Mouse (Mus musculus) right cerebral cortex, postnatal 25 days (tissue): ENCODE data around the gene Olfr901.
"Not testable (repeated sequence)": the region's sequence is repeated elsewhere in the genome, so short reads cannot be mapped to it uniquely, and the experiment has no call there.

Source experiments
- DNase-seq: peaks from one replicate; pipeline ENCODE4 v3.0.0; 2022

The Olfr901 gene

DNA sequence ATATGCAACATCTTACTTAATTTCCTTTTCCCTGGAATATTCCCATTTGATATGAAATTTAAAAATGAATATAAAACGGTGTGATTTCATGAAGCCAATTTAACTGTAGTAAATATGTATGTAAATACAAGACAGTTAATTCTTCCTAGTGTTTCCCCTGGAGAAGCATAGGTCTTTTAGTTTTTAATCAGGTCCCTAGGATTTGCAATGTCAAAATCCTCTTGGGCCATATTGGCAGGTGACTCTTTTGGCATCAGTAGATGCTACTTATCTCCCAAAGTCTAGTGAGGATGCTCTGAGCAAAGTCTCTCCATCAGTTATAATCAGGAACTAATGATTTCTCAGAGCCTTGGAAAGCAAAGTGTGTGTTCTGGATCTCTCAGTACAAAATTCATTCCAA, at the start of gene Olfr901:
Gene Olfr901 (plus strand): TSS at position 301 of the 400 bp plus-strand sequence.
- DNase-seq, result no peak

DNA sequence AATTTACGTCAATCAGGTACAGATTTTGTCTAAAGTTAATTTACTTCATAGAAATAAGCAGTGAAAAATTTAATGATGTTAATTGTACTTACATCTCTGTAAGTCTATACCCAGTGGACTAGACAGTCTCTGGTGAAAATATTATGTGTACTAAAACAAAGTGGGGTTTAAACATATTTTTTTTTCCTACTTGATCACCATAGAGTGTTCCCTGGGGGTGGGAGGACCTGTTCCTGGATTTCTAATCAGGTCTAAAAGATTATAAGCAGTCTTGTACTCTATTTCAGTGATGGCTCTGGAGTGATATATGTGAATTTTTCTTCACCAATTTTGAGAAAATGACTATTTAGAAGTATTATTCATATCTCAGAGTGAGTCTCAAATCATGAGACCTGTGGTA, 27.9 kb upstream of the Olfr901 start, which contains the start of gene Olfr147:
Gene Olfr147 (plus strand): TSS at position 301 of the 400 bp plus-strand sequence.
- no peak for DNase-seq

DNA sequence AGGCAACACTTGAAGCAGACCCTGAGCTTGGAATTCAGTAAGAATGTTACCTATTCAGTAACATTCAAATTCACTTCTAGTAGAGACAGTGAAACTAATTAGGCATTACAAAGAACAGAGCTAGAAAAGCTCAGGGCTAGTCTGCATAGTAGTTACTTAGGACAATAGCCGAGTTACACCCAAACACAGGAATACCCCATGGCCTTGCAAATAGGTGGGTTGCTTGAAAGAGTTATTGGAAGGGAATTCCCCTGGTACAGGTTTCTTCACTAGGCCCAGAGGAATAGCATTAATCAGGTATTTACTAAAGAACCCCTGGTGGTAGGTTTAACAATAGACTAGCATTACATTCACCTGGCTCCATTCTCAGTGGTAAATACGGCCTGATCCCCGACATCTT, 21.8 kb upstream of the Olfr901 start:
- DNase-seq, result not testable (repeated sequence)

DNA sequence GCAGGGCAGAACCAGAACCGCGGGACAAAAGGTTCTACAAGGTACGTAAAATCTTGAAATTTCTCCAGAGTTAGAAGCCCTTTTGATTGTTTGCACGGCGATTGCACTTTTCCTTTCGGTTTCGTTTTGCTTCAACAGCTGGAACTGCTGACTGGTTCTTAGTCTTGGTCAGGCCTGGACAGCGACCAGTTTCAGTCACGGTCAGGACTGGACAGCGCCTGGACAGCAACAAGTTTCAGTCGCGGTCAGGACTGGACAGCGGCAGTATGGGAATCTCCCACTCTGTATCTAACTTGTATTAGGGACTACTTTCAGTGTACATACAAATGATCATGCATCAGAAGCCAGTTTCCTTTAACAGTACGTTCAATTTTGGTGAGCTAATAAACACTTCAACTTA, 15.8 kb upstream of the Olfr901 start:
- not testable (repeated sequence) for DNase-seq

DNA sequence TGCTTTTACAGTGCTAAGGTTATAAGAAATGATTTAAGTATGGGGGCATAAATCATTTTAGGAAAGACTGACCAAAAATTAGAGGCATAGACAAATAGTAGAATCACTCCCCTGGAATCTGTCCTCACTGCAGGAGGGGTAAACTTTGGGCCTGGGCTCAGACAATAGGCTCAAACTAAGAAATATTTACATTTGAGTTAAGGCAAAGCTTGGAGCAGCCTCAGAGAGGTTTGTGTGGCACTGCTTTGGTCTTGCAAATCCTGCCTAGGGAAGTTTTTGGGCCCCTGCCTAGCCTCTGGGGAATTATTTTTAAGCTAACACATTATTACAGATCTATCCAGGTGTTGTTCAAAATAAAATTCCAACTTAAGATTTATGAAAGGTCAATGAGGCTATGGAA, 5.5 kb upstream of the Olfr901 start:
- DNase-seq, result no peak

DNA sequence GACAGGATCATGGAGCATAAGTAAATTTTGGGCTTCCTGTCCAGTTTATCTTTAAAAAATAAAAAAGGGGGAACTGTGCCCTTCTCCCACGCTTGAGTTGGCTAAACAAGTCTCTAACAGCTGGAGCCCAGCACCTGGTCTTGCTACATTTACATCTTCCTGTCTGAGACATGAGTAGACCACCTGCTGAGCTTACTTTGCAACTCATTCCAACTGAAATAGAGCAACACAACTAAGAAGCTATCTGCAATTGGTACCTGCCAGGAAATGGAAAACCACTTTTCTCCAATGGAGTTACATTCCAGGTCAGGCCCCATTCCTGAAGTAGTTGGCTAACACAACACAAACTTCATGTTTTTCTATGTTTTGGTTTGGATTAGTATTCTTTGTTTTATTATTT, 2.2 kb upstream of the Olfr901 start:
- no peak for DNase-seq

DNA sequence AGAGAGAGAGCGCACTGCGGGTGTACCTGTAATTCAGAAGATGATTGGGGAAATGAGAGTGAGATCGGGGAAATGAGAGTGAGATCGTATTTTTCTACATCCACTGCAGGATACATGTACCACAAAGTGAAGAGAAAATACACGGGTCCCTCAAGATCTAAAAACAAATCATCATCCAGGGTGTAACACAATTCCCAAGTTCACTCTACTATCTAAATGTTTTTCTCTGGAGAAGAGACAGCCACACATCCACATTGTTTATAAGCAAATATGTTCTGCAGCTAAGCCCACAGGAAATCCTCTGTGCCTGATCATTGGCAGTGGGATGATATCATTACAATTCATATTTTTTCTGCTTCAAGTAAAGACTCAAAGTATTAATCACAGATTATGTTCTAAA, 18.1 kb downstream of the Olfr901 start, which contains the start of gene Olfr902:
Gene Olfr902 (plus strand): TSS at position 301 of the 400 bp plus-strand sequence.
- no peak for DNase-seq

DNA sequence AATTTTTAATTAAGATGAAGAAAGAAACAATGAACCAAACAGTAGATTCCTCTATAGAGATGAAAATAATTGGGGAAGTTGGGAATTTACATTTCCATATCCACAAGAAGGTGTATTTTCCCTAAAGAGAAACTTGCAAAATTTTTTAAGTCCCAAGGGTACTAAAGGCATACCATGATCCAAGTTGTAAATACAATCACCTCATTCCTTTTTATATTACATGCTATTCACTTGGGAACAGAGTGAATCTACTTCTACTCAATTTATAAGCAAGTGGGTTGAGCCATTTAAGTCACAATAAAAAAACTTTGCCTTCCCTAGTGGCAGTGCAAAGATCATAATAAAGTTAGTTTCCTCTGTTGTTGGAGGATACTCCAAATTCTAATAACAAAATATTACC, 33.6 kb downstream of the Olfr901 start, which contains the start of gene Olfr904:
Gene Olfr904 (plus strand): TSS at position 301 of the 400 bp plus-strand sequence.
- DNase-seq, result no peak

DNA sequence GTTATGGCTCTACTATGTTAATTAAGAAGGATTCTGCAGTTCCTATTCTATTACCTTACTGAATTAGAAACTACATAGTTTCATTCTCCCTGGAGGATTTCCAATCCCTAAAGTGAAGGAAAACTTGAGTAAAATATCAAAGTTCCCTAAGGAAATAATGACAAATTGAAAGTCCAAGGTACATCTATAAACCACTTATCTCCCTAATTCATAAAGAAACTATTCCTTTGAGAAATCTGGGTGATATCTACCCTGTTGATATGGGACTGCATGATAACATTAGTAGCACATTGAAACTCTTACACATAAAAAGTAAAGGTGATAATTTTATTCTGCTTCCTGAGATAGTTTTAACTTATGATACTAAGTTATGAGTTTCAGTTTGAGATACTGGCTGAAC, 41.6 kb downstream of the Olfr901 start, which contains the start of gene Olfr905:
Gene Olfr905 (plus strand): TSS at position 301 of the 400 bp plus-strand sequence.
- no peak for DNase-seq
